Mouse (Mus musculus) hindbrain, postnatal 0 days (tissue): ENCODE measurements around the gene Zfyve1. TPM values are rescaled to one million over a fixed set of nuclear protein-coding genes. Genes with fewer than 3 reads are reported as not detected.

Experiments used
- ATAC-seq: fragments of 200-750 bp; cut with Nextera tagmentation; 2 replicates; pipeline ENCODE4 v1.8.0; 2017; ENCODE audit warnings: mild to moderate bottlenecking, moderate TSS enrichment, moderate library complexity
- DNase-seq: peaks from one replicate; pipeline ENCODE4 v3.0.0-alpha.2; 2015; ENCODE audit warnings: low spot score
- H3K27ac ChIP-seq: fragments of 300-500 bp; sonication (generic); 2 replicates; pipeline ENCODE4 v1.5.1; 2014; ENCODE audit warnings: mild to moderate bottlenecking
- H3K27me3 ChIP-seq: fragments of 300-500 bp; sonication (generic); 2 replicates; pipeline ENCODE4 v1.6.1; 2014; ENCODE audit warnings: low read length, mixed read lengths; ENCODE audit not compliant: insufficient read depth
- H3K36me3 ChIP-seq: fragments of 300-500 bp; sonication (generic); 2 replicates; pipeline ENCODE4 v1.6.1; 2014; ENCODE audit warnings: low read length, mixed read lengths; ENCODE audit not compliant: insufficient read depth
- H3K4me1 ChIP-seq: fragments of 300-500 bp; sonication (generic); 2 replicates; pipeline ENCODE4 v1.6.1; 2014; ENCODE audit warnings: antibody characterized with exemption, low read length, mixed read lengths; ENCODE audit not compliant: insufficient read depth
- H3K4me2 ChIP-seq: fragments of 300-500 bp; sonication (generic); 2 replicates; pipeline ENCODE4 v1.6.1; 2014; ENCODE audit warnings: low read depth, mild to moderate bottlenecking, low read length, moderate library complexity, mixed read lengths
- H3K4me3 ChIP-seq: fragments of 300-500 bp; sonication (generic); 2 replicates; pipeline ENCODE4 v1.5.1; 2014; ENCODE audit warnings: low read length
- H3K9ac ChIP-seq: fragments of 300-500 bp; sonication (generic); replicated peaks from 2 replicates; pipeline ENCODE4 v1.6.1; 2014; ENCODE audit warnings: mild to moderate bottlenecking, low read length, moderate library complexity, mixed read lengths
- H3K9me3 ChIP-seq: fragments of 300-500 bp; sonication (generic); 2 replicates; pipeline ENCODE4 v1.6.1; 2016; ENCODE audit warnings: low read length, mixed read lengths
- CTCF ChIP-seq: IDR thresholded peaks from 2 replicates; pipeline ENCODE4 v1.5.1; 2016; ENCODE audit warnings: antibody characterized with exemption, control low read depth, low read depth
- WGBS: fragments of 180-500 bp; shearing (Covaris S2); extraction: QIAGEN DNeasy Blood & Tissue Kit; methylation state at CpG from one replicate; pipeline ENCODE4 v1.1.7; 2014; 5-methylcytosine and 5-hydroxymethylcytosine counted together
- polyA plus RNA-seq: library from polyadenylated mRNA; unstranded; fragments of >200 nt; fragmentation: Nextera tagmentation; extraction: Ambion mirVana; gene quantifications from 2 replicates; pipeline ENCODE4 v1.2.1, GENCODE M21; 2015
- total RNA-seq: library from RNA; depleted of rRNA; stranded (reverse); fragments of >200 nt; gene quantifications from 2 replicates; pipeline ENCODE4 v1.2.3, GENCODE M21; 2014

The Zfyve1 gene
- total and polyA plus RNA-seq, 2 experiments from 2014 or later: 14.8 to 36.5 TPM

DNA sequence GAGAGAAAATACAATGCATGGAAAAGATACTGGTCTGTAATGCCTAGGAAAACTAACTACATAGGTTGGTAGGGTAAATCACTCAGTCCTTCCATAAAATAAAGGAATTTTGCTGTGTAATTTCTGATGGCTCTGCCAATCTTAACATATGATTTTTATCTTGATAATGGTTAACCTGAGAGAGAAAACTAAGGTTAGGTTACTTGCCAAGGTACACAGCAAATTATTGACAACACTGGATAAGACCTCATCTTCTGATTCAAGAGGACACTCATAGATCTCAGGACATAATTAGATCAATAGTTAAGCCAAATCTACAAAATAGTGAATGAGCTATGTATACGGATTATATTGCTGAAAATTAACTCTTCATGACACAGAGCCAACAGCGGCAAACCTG, 859 bp upstream of the Zfyve1 start:
- Histone ChIP-seq H3K9ac (no peak overlapping the region), H3K27me3 (no peaks in the 10 kb centered on the region), H3K4me1 (peaks cover 11% of the 10 kb centered on the region), H3K4me3 (no peak overlapping the region), H3K9me3 (no peaks in the 10 kb centered on the region), H3K4me2 (no peak overlapping the region), H3K27ac (no peak overlapping the region), H3K36me3 (0 out of 2 replicates have a peak, but pooled peaks cover 7% of the 10 kb centered on the region)
- 82% methylated on average over 2 of the region's 2 CpGs for WGBS
- ATAC-seq (no peak), DNase-seq (no peak)
- no peak for TF ChIP-seq CTCF

DNA sequence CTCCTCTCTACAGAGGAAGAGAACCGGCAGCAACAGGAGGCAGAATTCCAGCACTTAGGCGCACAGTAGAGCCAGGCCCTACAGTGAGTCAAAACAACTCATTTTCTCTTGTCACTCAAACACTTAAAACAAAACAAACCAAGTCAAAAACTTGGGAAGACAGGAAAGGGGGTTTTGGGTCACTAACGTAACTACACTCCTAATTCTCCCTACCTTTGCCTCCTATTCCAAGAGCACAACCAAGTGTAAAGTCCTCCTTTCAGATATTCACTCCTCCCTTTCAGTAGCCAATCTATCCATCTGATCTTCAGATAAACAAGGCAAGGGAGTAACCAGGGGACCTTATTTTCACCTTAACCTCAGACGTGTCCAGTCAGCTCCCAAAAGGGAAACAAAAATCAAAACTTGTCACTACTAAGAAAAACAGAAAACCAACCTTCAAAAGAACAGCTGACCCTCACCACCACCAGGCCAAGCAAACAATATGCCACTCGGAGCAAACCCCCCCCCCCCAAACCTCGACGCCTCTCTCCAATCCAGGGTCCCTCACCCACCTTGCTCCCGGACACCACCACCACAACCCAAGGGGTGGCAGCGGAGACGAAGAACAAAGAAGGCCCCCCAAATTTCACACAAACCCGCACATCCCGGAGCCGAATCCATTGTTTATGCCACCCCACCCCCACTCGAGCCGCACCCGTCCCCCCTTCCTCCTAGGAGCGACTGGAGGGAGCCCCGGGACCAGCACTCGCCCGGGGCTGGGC, 649 bp downstream of the Zfyve1 start:
- TF ChIP-seq CTCF: no peak
- Histone ChIP-seq H3K9me3 (no peaks in the 10 kb centered on the region), H3K4me3 (peak overlapping the region; percentile 96), H3K36me3 (peaks cover 16% of the 10 kb centered on the region; the same call in 1 of the 2 replicates), H3K9ac (peak overlapping the region; percentile 94), H3K27me3 (no peaks in the 10 kb centered on the region), H3K4me2 (peak overlapping the region; percentile 73), H3K4me1 (peaks cover 11% of the 10 kb centered on the region), H3K27ac (peak overlapping the region; percentile 95)
- DNase-seq (no peak), ATAC-seq (no peak)
- WGBS: 1% methylated on average over 19 of the region's 20 CpGs

DNA sequence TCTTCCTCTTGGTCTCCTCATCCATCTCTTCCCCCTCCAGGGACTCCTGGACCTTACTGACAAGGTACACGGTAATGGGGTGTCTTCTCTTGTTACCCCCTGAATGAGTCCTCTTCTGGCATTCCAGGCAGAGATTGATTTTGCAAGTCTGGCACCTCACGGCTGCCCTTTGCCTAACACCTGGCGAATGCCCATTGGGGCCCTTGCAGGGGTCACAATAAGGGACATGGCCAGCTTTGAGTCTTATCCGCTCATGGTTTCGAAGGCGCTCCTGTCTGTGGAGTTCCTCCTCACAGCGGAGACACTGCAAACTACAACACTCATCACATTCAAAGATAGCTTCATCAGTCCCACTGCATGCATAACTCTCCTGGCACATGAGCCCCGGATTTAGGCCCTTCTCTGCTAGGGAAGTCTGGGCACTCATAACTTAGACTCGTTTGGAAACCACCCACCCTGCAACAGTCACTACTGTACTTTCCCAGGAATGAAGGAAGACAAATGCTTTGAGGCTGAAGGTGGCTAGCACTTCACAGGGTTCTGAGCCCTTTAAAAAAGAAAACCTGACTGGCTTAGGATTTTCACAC, 2.5 kb downstream of the Zfyve1 start:
- Histone ChIP-seq H3K9me3 (no peaks in the 10 kb centered on the region), H3K4me2 (no peak overlapping the region), H3K36me3 (peaks cover 23% of the 10 kb centered on the region; the same call in 1 of the 2 replicates), H3K27ac (no peak overlapping the region), H3K27me3 (no peaks in the 10 kb centered on the region), H3K9ac (no peak overlapping the region), H3K4me3 (no peak overlapping the region), H3K4me1 (peaks cover 11% of the 10 kb centered on the region)
- DNase-seq: no peak
- TF ChIP-seq CTCF: no peak
- WGBS: 88% methylated on average over 9 of the region's 9 CpGs
- no peak for ATAC-seq

DNA sequence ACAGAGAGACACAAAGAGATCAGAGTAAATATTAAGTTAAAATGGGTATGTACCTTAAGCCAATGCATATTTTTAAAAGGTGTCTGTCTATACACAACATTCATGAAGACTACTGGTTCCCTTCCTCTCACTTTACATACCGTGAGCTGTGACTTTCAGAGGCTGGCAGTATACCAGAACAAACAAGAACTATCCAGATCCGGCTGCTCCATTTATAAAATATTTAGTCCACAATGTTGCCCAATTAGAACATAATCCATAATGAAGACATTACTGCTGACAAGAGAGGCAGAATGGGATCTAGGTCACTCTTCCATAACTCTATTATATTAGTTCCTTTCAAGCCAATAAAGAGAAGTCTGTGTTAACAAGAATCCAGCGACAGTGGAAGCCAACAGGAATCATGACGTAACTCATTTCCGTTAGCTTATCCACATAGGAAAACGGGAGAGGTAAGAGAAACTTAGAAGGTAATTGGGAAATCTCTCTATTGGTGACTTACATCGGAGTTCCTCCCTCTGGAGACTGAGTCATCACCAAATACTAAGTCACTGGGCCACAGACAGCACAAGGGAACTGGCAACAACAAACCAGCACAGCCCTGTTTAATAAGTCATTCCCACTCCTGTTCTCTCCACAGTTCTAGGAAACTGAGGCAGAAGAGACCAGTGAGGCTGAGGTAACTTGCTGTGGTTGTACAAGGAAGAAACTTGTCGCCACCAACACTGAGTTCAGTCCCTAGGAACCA, 5.1 kb downstream of the Zfyve1 start:
- Histone ChIP-seq H3K36me3 (peaks cover 38% of the 10 kb centered on the region; the same call in 1 of the 2 replicates), H3K9ac (no peak overlapping the region), H3K9me3 (no peaks in the 10 kb centered on the region), H3K4me3 (no peak overlapping the region), H3K4me2 (no peak overlapping the region), H3K4me1 (peaks cover 11% of the 10 kb centered on the region), H3K27me3 (no peaks in the 10 kb centered on the region), H3K27ac (no peak overlapping the region)
- 83% methylated on average over 8 of the region's 8 CpGs for WGBS
- DNase-seq (no peak), ATAC-seq (no peak)
- no peak for TF ChIP-seq CTCF

DNA sequence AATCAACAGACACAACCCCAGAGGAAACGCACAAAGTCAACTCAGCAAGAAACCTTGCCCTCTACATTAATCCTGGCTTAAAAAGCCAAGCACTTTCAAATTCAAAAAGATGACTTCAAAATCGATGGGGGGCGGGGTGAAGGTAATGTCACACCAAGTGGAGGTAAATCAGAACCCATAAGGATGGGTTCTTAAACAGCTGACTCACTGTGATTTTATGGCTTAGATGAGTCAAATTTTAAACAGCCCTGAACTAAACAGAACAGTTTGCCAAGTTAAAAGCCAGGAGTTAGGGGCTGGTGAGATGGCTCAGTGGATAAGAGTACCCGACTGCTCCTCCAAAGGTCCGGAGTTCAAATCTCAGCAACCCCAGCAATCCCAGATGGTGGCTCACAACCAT, 10.4 kb downstream of the Zfyve1 start:
- Histone ChIP-seq H3K9ac (no peak overlapping the region), H3K4me1 (no peaks in the 10 kb centered on the region), H3K9me3 (no peaks in the 10 kb centered on the region), H3K4me2 (no peak overlapping the region), H3K4me3 (no peak overlapping the region), H3K36me3 (peaks cover 28% of the 10 kb centered on the region), H3K27me3 (no peaks in the 10 kb centered on the region), H3K27ac (no peak overlapping the region)
- no peak for TF ChIP-seq CTCF
- ATAC-seq (no peak), DNase-seq (no peak)
- 97% methylated on average over 5 of the region's 5 CpGs for WGBS

DNA sequence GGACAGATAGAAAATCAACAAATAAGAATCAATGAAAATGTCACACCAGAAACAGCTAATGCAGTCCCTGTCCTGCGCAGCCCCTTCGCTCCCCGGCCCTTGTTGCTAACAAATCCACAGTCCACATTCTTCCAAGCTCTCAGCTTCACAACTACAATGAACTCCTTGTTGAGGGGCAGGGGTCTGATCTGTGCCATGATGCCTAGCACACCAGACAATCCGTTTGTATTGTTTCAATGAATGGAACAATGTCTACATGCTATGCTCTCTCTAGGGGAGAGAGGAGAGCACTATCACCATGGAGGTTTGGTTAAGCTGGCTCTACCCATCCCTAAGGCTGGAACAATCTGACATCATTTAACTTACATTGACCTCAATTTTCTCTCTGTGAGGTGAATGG, 14.3 kb downstream of the Zfyve1 start:
- no peaks in the 10 kb centered on the region for H3K27me3 ChIP-seq
- DNase-seq (no peak), ATAC-seq (no peak)
- no peak overlapping the region for H3K4me2 ChIP-seq
- H3K9ac ChIP-seq: no peak overlapping the region
- no peaks in the 10 kb centered on the region for H3K9me3 ChIP-seq
- H3K4me1 ChIP-seq: no peaks in the 10 kb centered on the region
- H3K27ac ChIP-seq: no peak overlapping the region
- H3K4me3 ChIP-seq: no peak overlapping the region
- peaks cover 3% of the 10 kb centered on the region for H3K36me3 ChIP-seq
- WGBS: 56% methylated on average over 4 of the region's 4 CpGs
- no peak for TF ChIP-seq CTCF
